Mouse (Mus musculus): ENCODE measurements around the gene G6pdx. TPM values are rescaled to one million over a fixed set of nuclear protein-coding genes. Genes with fewer than 3 reads are reported as not detected.
A peak's percentile ranks its signal among the peaks of the same experiment; 100 is the strongest.

G6pdx gene
- polyA plus RNA-seq, 1 experiment = 31.2 TPM

DNA sequence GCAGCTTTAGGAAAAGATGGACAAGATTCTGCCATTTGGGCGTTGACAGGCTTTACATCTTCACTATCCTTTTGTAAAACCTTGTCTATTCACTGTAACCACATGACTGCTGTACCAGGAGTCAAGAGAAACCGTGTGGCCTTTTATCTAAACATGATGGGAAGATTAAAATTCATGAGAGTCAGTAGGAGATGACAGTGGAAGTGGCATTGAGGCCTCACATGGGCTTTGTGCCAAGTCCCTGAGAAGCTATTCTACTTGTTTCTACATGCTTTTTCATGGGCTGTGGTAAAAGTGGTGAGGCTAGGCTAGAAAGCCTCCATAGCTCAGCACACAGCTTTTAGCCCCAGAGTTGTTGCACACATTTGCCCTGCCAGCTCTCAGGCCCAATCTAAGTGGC lies 20.7 kb downstream of the G6pdx start:
- TF ChIP-seq CTCF (IDR thresholded peaks at IDR 0.05; ENCODE audit: extremely low read depth, insufficient read depth, low read length) = no peak
- no peak for TF ChIP-seq POLR2A (IDR thresholded peaks at IDR 0.05; ENCODE audit: extremely low read depth, insufficient read depth, low read length)
- Histone ChIP-seq H3K27ac (ENCODE audit: insufficient read depth, low read length) (no peak overlapping the region), H3K4me1 (ENCODE audit: control insufficient read depth, insufficient read depth, low read length) (no peaks in the 10 kb centered on the region), H3K4me3 (ENCODE audit: insufficient read depth, low read length) (no peak overlapping the region)

- no peak overlapping the region for H3K27ac ChIP-seq (ENCODE audit: insufficient read depth, low read length)
- H3K4me3 ChIP-seq (ENCODE audit: insufficient read depth, low read length) = no peak overlapping the region
- no peak for TF ChIP-seq CTCF (IDR thresholded peaks at IDR 0.05; ENCODE audit: extremely low read depth, insufficient read depth, low read length)
- TF ChIP-seq POLR2A (IDR thresholded peaks at IDR 0.05; ENCODE audit: extremely low read depth, insufficient read depth, low read length) = no peak
- H3K4me1 ChIP-seq (ENCODE audit: control insufficient read depth, insufficient read depth, low read length) = no peaks in the 10 kb centered on the region
Measured at GRCm38 (mm10) chrX:74400136-74400535, 28.9 kb downstream of the G6pdx start.

GRCm38 (mm10) chrX:74392535-74393443 lies 36.2 kb downstream of the G6pdx start, which contains the start of the genes Fam3a and Ikbkg:
Gene Fam3a, minus strand, starts transcription at chrX:74393272.
Gene Ikbkg, plus strand, starts transcription at chrX:74393290.
- Histone ChIP-seq H3K27ac (ENCODE audit: insufficient read depth, low read length) (0 out of 2 replicates have a peak within 1 kb of the TSS, but pooled peaks have one; percentile 52), H3K4me3 (ENCODE audit: insufficient read depth, low read length) (peak within 1 kb of the TSS; percentile 60), H3K4me1 (ENCODE audit: control insufficient read depth, insufficient read depth, low read length) (no peaks in the 10 kb centered on the region; the same call in 1 of the 2 replicates)
- TF ChIP-seq CTCF (IDR thresholded peaks at IDR 0.05; ENCODE audit: extremely low read depth, insufficient read depth, low read length) (no peak), POLR2A (IDR thresholded peaks at IDR 0.05; ENCODE audit: extremely low read depth, insufficient read depth, low read length) (peak; percentile 88)

DNA sequence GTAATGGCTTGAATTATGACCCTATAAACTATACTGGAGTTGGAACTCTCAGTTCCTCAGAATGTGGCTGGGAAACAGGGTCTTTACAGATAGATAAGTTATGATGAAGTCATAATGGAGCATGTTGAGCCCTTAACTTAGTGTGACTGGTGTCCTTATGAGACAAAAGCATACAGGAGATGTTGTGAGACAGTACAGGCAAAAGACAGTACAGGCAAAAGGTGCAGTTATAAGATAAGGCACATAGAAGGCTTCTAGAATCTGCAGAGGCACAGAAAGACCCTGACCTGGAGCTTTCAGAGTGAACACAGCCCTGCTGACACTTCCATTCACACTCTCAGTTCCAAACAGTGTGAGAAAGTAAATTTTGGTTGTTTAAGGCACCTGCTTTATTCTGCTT lies 40.8 kb downstream of the G6pdx start:
- no peak overlapping the region for H3K4me3 ChIP-seq (ENCODE audit: insufficient read depth, low read length)
- TF ChIP-seq POLR2A (IDR thresholded peaks at IDR 0.05; ENCODE audit: extremely low read depth, insufficient read depth, low read length) = no peak
- no peak for TF ChIP-seq CTCF (IDR thresholded peaks at IDR 0.05; ENCODE audit: extremely low read depth, insufficient read depth, low read length)
- H3K27ac ChIP-seq (ENCODE audit: insufficient read depth, low read length) = no peak overlapping the region
- H3K4me1 ChIP-seq (ENCODE audit: control insufficient read depth, insufficient read depth, low read length) = no peaks in the 10 kb centered on the region; the same call in 1 of the 2 replicates

- Histone ChIP-seq H3K4me1 (ENCODE audit: control insufficient read depth, insufficient read depth, low read length) (no peaks in the 10 kb centered on the region), H3K27ac (ENCODE audit: insufficient read depth, low read length) (no peak overlapping the region), H3K4me3 (ENCODE audit: insufficient read depth, low read length) (no peak overlapping the region)
- TF ChIP-seq POLR2A (IDR thresholded peaks at IDR 0.05; ENCODE audit: extremely low read depth, insufficient read depth, low read length) (no peak), CTCF (IDR thresholded peaks at IDR 0.05; ENCODE audit: extremely low read depth, insufficient read depth, low read length) (no peak)
Measured at GRCm38 (mm10) chrX:74384451-74384850, 44.5 kb downstream of the G6pdx start.

GRCm38 (mm10) chrX:74372888-74373549 lies 56.0 kb downstream of the G6pdx start, which contains the start of the genes Ubl4a and Slc10a3:
Gene Ubl4a, minus strand, starts transcription at chrX:74373218.
Gene Slc10a3, minus strand, starts transcription at chrX:74373349.
- no peaks in the 10 kb centered on the region; the same call in 1 of the 2 replicates for H3K4me1 ChIP-seq (ENCODE audit: control insufficient read depth, insufficient read depth, low read length)
- TF ChIP-seq POLR2A (IDR thresholded peaks at IDR 0.05; ENCODE audit: extremely low read depth, insufficient read depth, low read length) (peak; percentile 29; the same call in 1 of the 2 replicates), CTCF (IDR thresholded peaks at IDR 0.05; ENCODE audit: extremely low read depth, insufficient read depth, low read length) (no peak)
- peak within 1 kb of the TSS; percentile 68 for H3K4me3 ChIP-seq (ENCODE audit: insufficient read depth, low read length)
- no peak within 1 kb of the TSS for H3K27ac ChIP-seq (ENCODE audit: insufficient read depth, low read length)

DNA sequence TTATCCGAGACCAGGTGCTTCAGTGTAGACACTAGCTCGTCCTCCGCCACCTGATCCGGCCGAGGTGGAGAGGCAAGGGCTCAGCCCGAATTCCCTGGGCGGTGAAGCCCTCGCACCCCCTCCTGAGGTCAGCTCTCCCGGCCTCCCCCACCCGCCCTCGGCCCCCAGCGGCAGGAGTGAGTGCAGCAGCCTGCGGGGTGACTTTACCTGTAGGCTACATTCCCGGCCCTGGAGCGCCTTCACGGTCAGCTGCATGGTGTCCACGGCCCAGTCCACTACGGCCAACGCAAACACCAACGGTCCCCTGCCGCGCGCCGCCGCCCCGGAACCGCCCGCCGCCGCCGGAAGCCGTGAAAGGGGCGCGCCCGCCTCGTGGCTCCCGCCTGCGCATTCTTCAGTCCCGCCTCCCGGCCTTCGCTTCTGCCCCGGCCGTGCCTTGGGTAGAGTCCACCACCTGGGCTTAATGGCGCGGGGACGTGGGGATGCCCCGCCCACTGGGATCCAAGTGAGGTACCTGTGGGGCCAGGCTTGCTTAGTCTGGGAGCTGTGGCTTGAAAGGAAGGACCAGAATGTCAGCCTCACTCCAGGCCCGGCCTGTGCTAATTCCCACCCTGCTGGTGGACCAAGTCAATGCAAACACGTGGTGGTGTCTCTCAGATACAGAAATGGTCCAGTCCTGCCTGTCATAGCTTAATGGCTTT lies 60.6 kb downstream of the G6pdx start:
- TF ChIP-seq POLR2A (IDR thresholded peaks at IDR 0.05; ENCODE audit: extremely low read depth, insufficient read depth, low read length) (no peak), CTCF (IDR thresholded peaks at IDR 0.05; ENCODE audit: extremely low read depth, insufficient read depth, low read length) (no peak)
- H3K4me3 ChIP-seq (ENCODE audit: insufficient read depth, low read length) = peak overlapping the region; percentile 91
- peak overlapping the region; percentile 38; the same call in 1 of the 2 replicates for H3K27ac ChIP-seq (ENCODE audit: insufficient read depth, low read length)
- H3K4me1 ChIP-seq (ENCODE audit: control insufficient read depth, insufficient read depth, low read length) = no peaks in the 10 kb centered on the region; the same call in 1 of the 2 replicates

GRCm38 (mm10) chrX:74367512-74367911 lies 61.5 kb downstream of the G6pdx start:
- no peaks in the 10 kb centered on the region; the same call in 1 of the 2 replicates for H3K4me1 ChIP-seq (ENCODE audit: control insufficient read depth, insufficient read depth, low read length)
- TF ChIP-seq POLR2A (IDR thresholded peaks at IDR 0.05; ENCODE audit: extremely low read depth, insufficient read depth, low read length) (no peak), CTCF (IDR thresholded peaks at IDR 0.05; ENCODE audit: extremely low read depth, insufficient read depth, low read length) (no peak)
- H3K27ac ChIP-seq (ENCODE audit: insufficient read depth, low read length) = 0 out of 2 replicates have a peak overlapping the region, but pooled peaks have one; percentile 38

More at GRCm38 (mm10) chrX:74367512-74367911, 61.5 kb downstream of the G6pdx start:
- H3K4me3 ChIP-seq (ENCODE audit: insufficient read depth, low read length) = peak overlapping the region; percentile 91

Other genes starting within 250 kb of the G6pdx start
- 157 and 175 TPM in 2 replicates for gene Flna, start 179.4 kb downstream of the G6pdx start, polyA plus RNA-seq (2012; rRNA removed)
- gene Emd, start 174.5 kb downstream of the G6pdx start, polyA plus RNA-seq (2012; rRNA removed) = 41.9 and 43.6 TPM in 2 replicates
- gene Rpl10, start 158.4 kb downstream of the G6pdx start, polyA plus RNA-seq (2012; rRNA removed) = 770 and 800 TPM in 2 replicates
- gene Taz, start 147.3 kb downstream of the G6pdx start, polyA plus RNA-seq (2012; rRNA removed) = 83.0 and 101 TPM in 2 replicates
- 5.3 TPM in 2 replicates for gene Dnase1l1, start 146.9 kb downstream of the G6pdx start, polyA plus RNA-seq (2012; rRNA removed)
- gene Atp6ap1, start 132.1 kb downstream of the G6pdx start, polyA plus RNA-seq (2012; rRNA removed) = 477 and 483 TPM in 2 replicates
- 792 and 862 TPM in 2 replicates for gene Gdi1, start 124.2 kb downstream of the G6pdx start, polyA plus RNA-seq (2012; rRNA removed)
- gene Fam50a, start 116.2 kb downstream of the G6pdx start, polyA plus RNA-seq (2012; rRNA removed) = 41.0 and 51.5 TPM in 2 replicates
- 39.9 and 44.7 TPM in 2 replicates for gene Plxna3, start 100.1 kb downstream of the G6pdx start, polyA plus RNA-seq (2012; rRNA removed)
- 51.6 and 54.4 TPM in 2 replicates for gene Lage3, start 75.6 kb downstream of the G6pdx start, polyA plus RNA-seq (2012; rRNA removed)
- gene Ubl4a, start 56.0 kb downstream of the G6pdx start, polyA plus RNA-seq (2012; rRNA removed) = 82.9 and 83.8 TPM in 2 replicates
- gene Slc10a3, start 55.8 kb downstream of the G6pdx start, polyA plus RNA-seq (2012; rRNA removed) = 4.2 and 5.2 TPM in 2 replicates
- 31.6 TPM in 2 replicates for gene Fam3a, start 35.9 kb downstream of the G6pdx start, polyA plus RNA-seq (2012; rRNA removed)
- 21.3 and 22.1 TPM in 2 replicates for gene Ikbkg, start 35.9 kb downstream of the G6pdx start, polyA plus RNA-seq (2012; rRNA removed)
- gene Gm6880, start 52.2 kb upstream of the G6pdx start, polyA plus RNA-seq (2012; rRNA removed) = not detected in 2 replicates
- not detected in 2 replicates for gene Olfr1326-ps1, start 145.7 kb upstream of the G6pdx start, polyA plus RNA-seq (2012; rRNA removed)
- not detected in 2 replicates for gene Olfr1325, start 163.5 kb upstream of the G6pdx start, polyA plus RNA-seq (2012; rRNA removed)
- 0.04 and 0.06 TPM in 2 replicates for gene Gm5640, start 216.4 kb upstream of the G6pdx start, polyA plus RNA-seq (2012; rRNA removed)